Mouse (Mus musculus): ENCODE measurements around the gene Polr2a. TPM values are rescaled to one million over a fixed set of nuclear protein-coding genes. Genes with fewer than 3 reads are reported as not detected.
A peak's percentile ranks its signal among the peaks of the same experiment; 100 is the strongest.

The Polr2a gene
- polyA plus RNA-seq, 1 experiment from 2014 or later: 27.2 TPM

GRCm38 (mm10) chr11:69799394-69800137 is 41.1 kb upstream of the Polr2a start:
- WGBS: 28% methylated on average over 12 of the region's 12 CpGs
- Histone ChIP-seq H3K4me3 (peak overlapping the region; percentile 57), H3K27me3 (peaks cover 91% of the 10 kb centered on the region), H3K9me3 (no peaks in the 10 kb centered on the region), H3K4me2 (replicated peaks) (peak overlapping the region; percentile 92), H3K9ac (0 out of 2 replicates have a peak overlapping the region, but pooled peaks have one; percentile 25), H3K36me3 (no peaks in the 10 kb centered on the region), H3K4me1 (peaks cover 69% of the 10 kb centered on the region), H3K27ac (no peak overlapping the region)
- no peak for ATAC-seq (ENCODE audit: low FRiP score, low read depth)

GRCm38 (mm10) chr11:69797924-69798323 is 39.5 kb upstream of the Polr2a start:
- 62% methylated on average over 7 of the region's 7 CpGs for WGBS
- Histone ChIP-seq H3K9ac (no peak overlapping the region), H3K36me3 (no peaks in the 10 kb centered on the region), H3K4me3 (no peak overlapping the region), H3K27ac (no peak overlapping the region), H3K27me3 (peaks cover 88% of the 10 kb centered on the region), H3K4me2 (replicated peaks) (no peak overlapping the region), H3K4me1 (peaks cover 52% of the 10 kb centered on the region), H3K9me3 (no peaks in the 10 kb centered on the region)
- ATAC-seq (ENCODE audit: low FRiP score, low read depth): no peak

- H3K9ac ChIP-seq: peak overlapping the region; percentile 66
- 0 out of 2 replicates have a peak overlapping the region, but pooled peaks have one; percentile 56 for H3K27ac ChIP-seq
- ATAC-seq (ENCODE audit: low FRiP score, low read depth): no peak
- H3K9me3 ChIP-seq: no peaks in the 10 kb centered on the region
- no peaks in the 10 kb centered on the region for H3K36me3 ChIP-seq
- whole genome bisulfite sequencing: under 1% methylated on average over 13 of the region's 13 CpGs
- peaks cover 33% of the 10 kb centered on the region for H3K4me1 ChIP-seq
- H3K4me3 ChIP-seq: peak overlapping the region; percentile 54
- H3K4me2 ChIP-seq (replicated peaks): peak overlapping the region; percentile 90
- H3K27me3 ChIP-seq: peaks cover 70% of the 10 kb centered on the region
Observed at GRCm38 (mm10) chr11:69795983-69796435, 37.6 kb upstream of the Polr2a start.

GRCm38 (mm10) chr11:69795168-69795982 is 36.9 kb upstream of the Polr2a start, which contains the start of gene Chrnb1:
Gene Chrnb1, minus strand, starts transcription at chr11:69795943.
- H3K27me3 ChIP-seq: peaks cover 69% of the 10 kb centered on the region
- 2% methylated on average over 52 of the region's 52 CpGs for WGBS
- H3K9ac ChIP-seq: peak within 1 kb of the TSS; percentile 66
- H3K4me1 ChIP-seq: peaks cover 27% of the 10 kb centered on the region
- H3K36me3 ChIP-seq: no peaks in the 10 kb centered on the region
- H3K27ac ChIP-seq: peak within 1 kb of the TSS; percentile 56; the same call in 1 of the 2 replicates
- peak within 1 kb of the TSS; percentile 90 for H3K4me2 ChIP-seq (replicated peaks)
- H3K9me3 ChIP-seq: no peaks in the 10 kb centered on the region
- H3K4me3 ChIP-seq: peak within 1 kb of the TSS; percentile 54
- peak; percentile 97 for ATAC-seq (ENCODE audit: low FRiP score, low read depth)

GRCm38 (mm10) chr11:69793429-69793828 is 35.0 kb upstream of the Polr2a start:
- no peak overlapping the region for H3K4me3 ChIP-seq
- ATAC-seq (ENCODE audit: low FRiP score, low read depth): no peak
- no peak overlapping the region for H3K4me2 ChIP-seq (replicated peaks)
- H3K9ac ChIP-seq: no peak overlapping the region
- H3K9me3 ChIP-seq: no peaks in the 10 kb centered on the region
- 58% methylated on average over 5 of the region's 5 CpGs for WGBS
- peaks cover 49% of the 10 kb centered on the region for H3K27me3 ChIP-seq
- H3K27ac ChIP-seq: no peak overlapping the region
- H3K4me1 ChIP-seq: peaks cover 11% of the 10 kb centered on the region
- H3K36me3 ChIP-seq: no peaks in the 10 kb centered on the region

- H3K36me3 ChIP-seq: no peaks in the 10 kb centered on the region
- H3K27ac ChIP-seq: no peak overlapping the region
- H3K4me3 ChIP-seq: no peak overlapping the region
- no peak overlapping the region for H3K4me2 ChIP-seq (replicated peaks)
- WGBS: 72% methylated on average over 5 of the region's 5 CpGs
- peaks cover 11% of the 10 kb centered on the region for H3K4me1 ChIP-seq
- H3K9ac ChIP-seq: no peak overlapping the region
- peaks cover 30% of the 10 kb centered on the region for H3K27me3 ChIP-seq
- ATAC-seq (ENCODE audit: low FRiP score, low read depth): no peak
- no peaks in the 10 kb centered on the region for H3K9me3 ChIP-seq
Observed at GRCm38 (mm10) chr11:69791420-69791819, 33.0 kb upstream of the Polr2a start.

GRCm38 (mm10) chr11:69789431-69789830 is 31.0 kb upstream of the Polr2a start:
- H3K4me2 ChIP-seq (replicated peaks): no peak overlapping the region
- H3K9me3 ChIP-seq: no peaks in the 10 kb centered on the region
- no peak for ATAC-seq (ENCODE audit: low FRiP score, low read depth)
- WGBS: 59% methylated on average over 5 of the region's 5 CpGs
- H3K9ac ChIP-seq: no peak overlapping the region
- 0 out of 2 replicates have a peak, but pooled peaks cover 4% of the 10 kb centered on the region for H3K4me1 ChIP-seq
- peaks cover 13% of the 10 kb centered on the region for H3K27me3 ChIP-seq
- H3K36me3 ChIP-seq: no peaks in the 10 kb centered on the region
- H3K4me3 ChIP-seq: no peak overlapping the region
- H3K27ac ChIP-seq: no peak overlapping the region

- no peak for ATAC-seq (ENCODE audit: low FRiP score, low read depth)
- Histone ChIP-seq H3K27ac (no peak overlapping the region), H3K27me3 (peaks cover under 1% of the 10 kb centered on the region; the same call in 1 of the 2 replicates), H3K4me3 (no peak overlapping the region), H3K4me2 (replicated peaks) (no peak overlapping the region), H3K9me3 (no peaks in the 10 kb centered on the region), H3K9ac (no peak overlapping the region), H3K4me1 (0 out of 2 replicates have a peak, but pooled peaks cover 4% of the 10 kb centered on the region), H3K36me3 (no peaks in the 10 kb centered on the region)
- WGBS: 87% methylated on average over 5 of the region's 5 CpGs
Observed at GRCm38 (mm10) chr11:69787306-69787705, 28.9 kb upstream of the Polr2a start.

- WGBS: 29% methylated on average over 15 of the region's 15 CpGs
- ATAC-seq (ENCODE audit: low FRiP score, low read depth): no peak
- no peaks in the 10 kb centered on the region for H3K36me3 ChIP-seq
- H3K9me3 ChIP-seq: no peaks in the 10 kb centered on the region
- no peak overlapping the region for H3K27ac ChIP-seq
- peak overlapping the region; percentile 42 for H3K4me2 ChIP-seq (replicated peaks)
- H3K27me3 ChIP-seq: peaks cover 8% of the 10 kb centered on the region; the same call in 1 of the 2 replicates
- H3K9ac ChIP-seq: no peak overlapping the region
- peak overlapping the region; percentile 17 for H3K4me3 ChIP-seq
- 0 out of 2 replicates have a peak, but pooled peaks cover 4% of the 10 kb centered on the region for H3K4me1 ChIP-seq
Observed at GRCm38 (mm10) chr11:69784793-69785272, 26.4 kb upstream of the Polr2a start.

- Histone ChIP-seq H3K4me1 (peaks cover 18% of the 10 kb centered on the region), H3K27ac (no peak overlapping the region), H3K9me3 (no peaks in the 10 kb centered on the region), H3K27me3 (peaks cover 36% of the 10 kb centered on the region), H3K36me3 (peaks cover 14% of the 10 kb centered on the region), H3K4me2 (replicated peaks) (no peak overlapping the region), H3K4me3 (no peak overlapping the region), H3K9ac (no peak overlapping the region)
- ATAC-seq (ENCODE audit: low FRiP score, low read depth): no peak
- WGBS: 31% methylated on average over 4 of the region's 4 CpGs
Observed at GRCm38 (mm10) chr11:69781828-69782227, 23.4 kb upstream of the Polr2a start.

- H3K27me3 ChIP-seq: peaks cover 48% of the 10 kb centered on the region
- H3K9me3 ChIP-seq: no peaks in the 10 kb centered on the region
- H3K4me2 ChIP-seq (replicated peaks): no peak overlapping the region
- H3K4me1 ChIP-seq: peaks cover 14% of the 10 kb centered on the region
- no peak overlapping the region for H3K9ac ChIP-seq
- ATAC-seq (ENCODE audit: low FRiP score, low read depth): no peak
- peaks cover 32% of the 10 kb centered on the region for H3K36me3 ChIP-seq
- WGBS: 37% methylated on average over 7 of the region's 7 CpGs
- H3K27ac ChIP-seq: no peak overlapping the region
- no peak overlapping the region for H3K4me3 ChIP-seq
Observed at GRCm38 (mm10) chr11:69778985-69779384, 20.5 kb upstream of the Polr2a start.

Measured in limb, embryonic 13.5 days (tissue).